Mouse (Mus musculus) erythroblast, embryonic 14.5 days (primary cell): ENCODE results near the gene Slc6a13. TPM values are rescaled to one million over a fixed set of nuclear protein-coding genes. Genes with fewer than 3 reads are reported as not detected.

Source experiments
- H3K27me3 ChIP-seq: 2 replicates; pipeline ENCODE4 v1.6.1; 2012; ENCODE audit warnings: inconsistent platforms; ENCODE audit not compliant: control insufficient read depth
- H3K36me3 ChIP-seq: 2 replicates; pipeline ENCODE4 v1.6.1; 2012; ENCODE audit warnings: mild to moderate bottlenecking, inconsistent platforms; ENCODE audit not compliant: control insufficient read depth
- H3K4me1 ChIP-seq: 2 replicates; pipeline ENCODE4 v1.6.1; 2012; ENCODE audit warnings: inconsistent platforms; ENCODE audit not compliant: control insufficient read depth
- H3K4me3 ChIP-seq: replicated peaks from 2 replicates; pipeline ENCODE3; 2012; ENCODE audit warnings: moderate library complexity, mild to moderate bottlenecking, inconsistent platforms
- H3K9me3 ChIP-seq: 2 replicates; pipeline ENCODE4 v1.6.1; 2012; ENCODE audit warnings: low read length, inconsistent platforms, mixed read lengths; ENCODE audit not compliant: control insufficient read depth
- GATA1 ChIP-seq: IDR thresholded peaks from 2 replicates; pipeline ENCODE4 v1.6.1; 2012; ENCODE audit warnings: low read length, inconsistent platforms, mixed read lengths
- TAL1 ChIP-seq: IDR thresholded peaks from 3 replicates; pipeline ENCODE4 v1.6.1; 2012; ENCODE audit warnings: low read length, inconsistent platforms, mixed read lengths
- polyA plus RNA-seq: library from polyadenylated mRNA; stranded (reverse); fragments of >175 nt; gene quantifications from 2 replicates; pipeline ENCODE4 v1.2.3, GENCODE M21; 2012

Gene Slc6a13
- polyA plus RNA-seq, result 0.39 and 0.55 TPM in 2 replicates

DNA sequence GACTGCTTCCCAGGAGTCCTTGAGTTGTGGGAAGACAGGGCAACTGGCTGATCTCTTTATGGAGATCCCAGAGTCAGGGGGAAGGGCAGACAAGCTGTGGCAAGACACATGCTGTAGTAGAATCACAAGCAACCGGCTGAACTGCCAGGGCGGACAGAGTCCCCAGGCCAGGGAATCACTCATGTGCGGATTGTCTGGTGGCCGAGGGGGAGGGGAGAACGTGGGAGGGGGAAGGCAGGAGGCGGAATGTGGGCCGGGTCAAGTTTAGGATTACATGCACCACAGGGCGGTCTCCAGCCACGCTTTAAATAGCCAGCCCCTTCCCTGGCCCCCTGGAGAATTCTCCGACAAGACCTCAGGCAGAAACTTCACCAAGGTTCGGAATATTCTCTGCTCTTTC is at the start of gene Slc6a13:
Slc6a13 (plus strand) TSS at position 274 of the 400 bp plus-strand sequence.
- peaks cover 6% of the 10 kb centered on the region for H3K27me3 ChIP-seq

DNA sequence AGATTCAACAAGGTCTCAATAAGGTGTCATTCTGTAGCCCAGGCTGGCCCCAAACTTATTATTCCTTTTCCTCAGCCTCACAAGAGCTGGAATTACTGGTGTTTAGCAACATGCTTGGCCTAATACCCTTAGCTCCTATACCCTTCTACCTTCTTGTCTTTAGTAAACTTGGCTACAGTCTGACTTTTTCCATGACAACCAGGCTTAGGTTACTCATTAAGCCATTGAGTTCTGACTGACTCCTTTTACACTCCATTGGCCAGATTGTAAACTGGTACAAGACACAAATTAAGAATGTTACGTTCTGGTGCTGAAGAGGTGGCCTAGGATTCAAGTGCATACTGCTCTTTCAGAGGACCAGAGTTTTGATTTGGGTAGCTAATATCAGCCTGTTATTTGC is 49.6 kb upstream of the Slc6a13 start:
- peaks cover 21% of the 10 kb centered on the region for H3K4me1 ChIP-seq
- no peak overlapping the region for H3K4me3 ChIP-seq
- H3K27me3 ChIP-seq, result no peaks in the 10 kb centered on the region
- TF ChIP-seq TAL1 (no peak), GATA1 (no peak)
- no peaks in the 10 kb centered on the region for H3K9me3 ChIP-seq
- H3K36me3 ChIP-seq, result peaks cover 7% of the 10 kb centered on the region

More for the DNA sequence above, at the start of gene Slc6a13:
- Histone ChIP-seq H3K36me3 (no peaks in the 10 kb centered on the region), H3K4me1 (no peaks in the 10 kb centered on the region), H3K4me3 (peak within 1 kb of the TSS; percentile 19), H3K9me3 (no peaks in the 10 kb centered on the region)
- TF ChIP-seq GATA1 (no peak), TAL1 (no peak)

GRCm38 (mm10) chr6:121251256-121251655 is 48.8 kb upstream of the Slc6a13 start:
- Histone ChIP-seq H3K9me3 (no peaks in the 10 kb centered on the region), H3K4me3 (no peak overlapping the region), H3K27me3 (no peaks in the 10 kb centered on the region), H3K4me1 (peaks cover 15% of the 10 kb centered on the region), H3K36me3 (peaks cover 9% of the 10 kb centered on the region)
- TF ChIP-seq GATA1, result no peak
- TF ChIP-seq TAL1, result no peak

DNA sequence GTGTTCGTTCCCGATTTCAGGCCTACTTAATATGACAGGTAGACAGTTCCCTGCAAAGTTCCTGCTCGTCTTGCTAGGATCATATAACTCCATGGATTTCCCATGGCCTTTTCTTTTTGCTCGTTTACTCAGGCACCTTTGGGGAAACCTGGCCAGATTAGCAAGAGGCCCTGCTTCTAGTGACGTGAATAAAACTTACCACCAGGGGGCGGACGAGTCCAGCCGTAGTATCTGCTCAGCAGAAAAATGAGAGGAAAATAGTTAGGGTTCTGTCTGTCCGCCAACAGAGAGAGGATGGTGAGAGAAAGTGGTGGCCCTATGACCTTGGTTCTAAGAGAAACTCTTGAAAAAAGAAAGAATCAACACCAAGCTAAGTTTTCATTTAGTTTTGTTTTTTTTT is 39.5 kb upstream of the Slc6a13 start:
- Histone ChIP-seq H3K9me3 (no peaks in the 10 kb centered on the region), H3K4me3 (no peak overlapping the region), H3K27me3 (no peaks in the 10 kb centered on the region), H3K36me3 (peaks cover 18% of the 10 kb centered on the region), H3K4me1 (no peaks in the 10 kb centered on the region; the same call in 1 of the 2 replicates)
- TF ChIP-seq TAL1 (no peak), GATA1 (no peak)

DNA sequence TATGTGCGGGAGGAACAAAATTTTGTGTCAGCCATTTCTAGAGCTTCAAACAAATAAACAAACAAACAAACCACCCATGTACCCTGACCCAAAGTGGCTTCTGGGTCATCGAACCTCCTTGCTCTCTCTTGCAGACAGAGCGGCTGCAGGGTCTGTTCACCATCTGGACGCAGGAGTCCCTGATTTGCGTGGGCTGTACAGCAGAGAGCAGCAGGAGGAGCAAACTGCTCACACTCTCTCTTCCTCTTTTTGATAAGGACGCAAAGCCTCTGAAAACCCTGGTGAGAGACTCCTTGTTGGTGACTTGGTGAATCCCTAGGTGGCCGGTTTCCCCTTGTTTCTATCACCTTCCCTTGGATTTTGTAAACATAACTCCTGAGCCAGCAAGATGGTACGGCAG is 38.8 kb upstream of the Slc6a13 start:
- Histone ChIP-seq H3K4me1 (no peaks in the 10 kb centered on the region), H3K9me3 (no peaks in the 10 kb centered on the region), H3K36me3 (peaks cover 17% of the 10 kb centered on the region), H3K4me3 (no peak overlapping the region), H3K27me3 (no peaks in the 10 kb centered on the region)
- no peak for TF ChIP-seq GATA1
- TF ChIP-seq TAL1, result no peak

GRCm38 (mm10) chr6:121262004-121262403 is 38.0 kb upstream of the Slc6a13 start:
- Histone ChIP-seq H3K4me3 (no peak overlapping the region), H3K36me3 (peaks cover 17% of the 10 kb centered on the region), H3K27me3 (no peaks in the 10 kb centered on the region), H3K4me1 (no peaks in the 10 kb centered on the region), H3K9me3 (no peaks in the 10 kb centered on the region)
- TF ChIP-seq GATA1 (no peak), TAL1 (no peak)

DNA sequence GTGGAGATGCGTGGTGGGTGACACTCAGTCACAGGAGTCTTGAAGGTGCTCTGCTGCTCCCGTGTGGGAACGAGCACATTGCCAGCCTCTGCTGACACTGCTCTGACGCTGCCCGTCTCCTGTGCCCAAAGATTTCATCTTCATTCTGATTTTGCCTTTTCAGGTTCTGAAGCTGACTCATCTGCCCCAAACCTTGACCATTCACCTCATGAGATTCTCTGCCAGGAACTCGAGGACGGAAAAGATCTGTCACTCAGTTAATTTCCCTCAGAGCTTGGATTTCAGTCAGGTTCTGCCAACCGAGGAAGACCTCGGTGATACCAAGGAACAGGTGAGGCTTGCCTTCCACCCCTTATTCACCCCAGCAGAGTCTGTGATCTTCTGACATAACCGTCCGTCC is 37.5 kb upstream of the Slc6a13 start:
- H3K4me3 ChIP-seq, result no peak overlapping the region
- H3K27me3 ChIP-seq, result no peaks in the 10 kb centered on the region
- peaks cover 17% of the 10 kb centered on the region for H3K36me3 ChIP-seq
- no peaks in the 10 kb centered on the region for H3K4me1 ChIP-seq
- H3K9me3 ChIP-seq, result no peaks in the 10 kb centered on the region
- TF ChIP-seq GATA1 (no peak), TAL1 (no peak)

- Histone ChIP-seq H3K9me3 (no peaks in the 10 kb centered on the region), H3K36me3 (no peaks in the 10 kb centered on the region; the same call in 1 of the 2 replicates), H3K4me1 (peaks cover 10% of the 10 kb centered on the region), H3K4me3 (no peak overlapping the region), H3K27me3 (no peaks in the 10 kb centered on the region)
- TF ChIP-seq GATA1 (no peak), TAL1 (no peak)
Observed at GRCm38 (mm10) chr6:121270156-121270555, 29.9 kb upstream of the Slc6a13 start.

DNA sequence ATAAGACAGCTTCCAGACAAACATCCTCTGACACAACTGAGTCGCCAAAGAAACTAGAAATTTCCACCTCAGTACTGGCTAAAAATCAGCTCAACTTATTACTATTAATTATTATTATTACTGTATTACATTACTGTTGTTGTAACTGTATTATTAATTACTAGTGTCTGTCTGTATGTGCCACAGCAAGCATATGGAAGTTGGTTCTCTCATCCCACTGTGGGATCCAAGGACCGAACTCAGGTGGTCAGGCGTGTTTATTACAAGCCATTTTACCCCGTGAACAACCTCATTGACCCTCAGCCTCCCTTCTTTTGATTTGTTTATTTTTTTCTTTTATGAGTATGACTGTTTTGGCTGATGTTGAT is 28.3 kb upstream of the Slc6a13 start:
- TF ChIP-seq GATA1 (no peak), TAL1 (no peak)
- Histone ChIP-seq H3K36me3 (no peaks in the 10 kb centered on the region), H3K27me3 (no peaks in the 10 kb centered on the region), H3K4me3 (peak overlapping the region; percentile 75), H3K4me1 (peaks cover 10% of the 10 kb centered on the region), H3K9me3 (no peaks in the 10 kb centered on the region)
